In genomic region chr3:94693874-94694273, GRCm38 (mm10) we compare ENCODE assay signal across 31 mouse cellular contexts. TPM values are rescaled to one million over a fixed set of nuclear protein-coding genes. Genes with fewer than 3 reads are reported as not detected.
DNase-seq lines count a peak whose midpoint lies in the region; ATAC-seq and TF ChIP-seq lines count a peak whose summit lies in the region.
"Not testable (repeated sequence)": the region's sequence is repeated elsewhere in the genome, so short reads cannot be mapped to it uniquely, and the experiment has no call there.
"Had no signal": no experiment of that assay in that cellular context is flagged by ENCODE, and none has a peak within 500 bp of the region (broad histone marks: within the 10 kb centered on the region; RNA-seq: fewer than 3 reads in every experiment).

No protein-coding gene starts in this region.

- H3K4me2 ChIP-seq in kidney, embryonic 16.5 days (replicated peaks; ENCODE audit: low read depth, low read length) = peak overlapping the region; percentile 21
- H3K4me2 ChIP-seq in liver, embryonic 13.5 days = 0 out of 2 replicates have a peak overlapping the region, but pooled peaks have one; percentile 0
- H3K4me2 ChIP-seq in lung, embryonic 14.5 days = 0 out of 2 replicates have a peak overlapping the region, but pooled peaks have one; percentile 7
- not testable (repeated sequence) for H3K4me2 ChIP-seq in lung, postnatal 0 days (replicated peaks; ENCODE audit: low read depth, low read length); stomach, embryonic 16.5 days (ENCODE audit: low read depth, low read length)

- TF ChIP-seq POLR2A in kidney, adult 2 months (IDR thresholded peaks at IDR 0.05; ENCODE audit: low read depth, low read length) = not testable (repeated sequence)

- H3K9me3 ChIP-seq in kidney, embryonic 16.5 days (ENCODE audit: low read length); liver, embryonic 13.5 days (replicated peaks); lung, embryonic 14.5 days (ENCODE audit: low read depth, low read length); lung, postnatal 0 days (ENCODE audit: low read length); stomach, embryonic 16.5 days (replicated peaks; ENCODE audit: control insufficient read depth, low read length): not testable (repeated sequence)

- H3K4me3 ChIP-seq in kidney, adult 2 months (ENCODE audit: insufficient read depth, low read depth, low read length); kidney, embryonic 16.5 days (ENCODE audit: low read length); liver, embryonic 13.5 days (replicated peaks); lung, embryonic 14.5 days (ENCODE audit: low read depth, low read length); lung, postnatal 0 days (ENCODE audit: low read depth, low read length); stomach, embryonic 16.5 days (replicated peaks; ENCODE audit: low read length): not testable (repeated sequence)

- H3K36me3 ChIP-seq in kidney, adult 2 months (ENCODE audit: control insufficient read depth, insufficient read depth, low read length); kidney, embryonic 16.5 days (ENCODE audit: insufficient read depth, low read length); liver, embryonic 13.5 days; lung, embryonic 14.5 days (ENCODE audit: insufficient read depth); lung, postnatal 0 days (ENCODE audit: insufficient read depth, low read length); stomach, embryonic 16.5 days (ENCODE audit: control insufficient read depth, insufficient read depth, low read length): not testable (repeated sequence)

- not testable (repeated sequence) for H3K27me3 ChIP-seq in kidney, adult 2 months (replicated peaks; ENCODE audit: control insufficient read depth, insufficient read depth, low read length); kidney, embryonic 16.5 days (ENCODE audit: insufficient read depth, low read length); liver, embryonic 13.5 days; lung, embryonic 14.5 days (ENCODE audit: insufficient read depth, low read length); lung, postnatal 0 days (replicated peaks; ENCODE audit: insufficient read depth, low read length); stomach, embryonic 16.5 days (ENCODE audit: control insufficient read depth, insufficient read depth, low read length)

- 0 out of 2 replicates have a peak overlapping the region, but pooled peaks have one; percentile 16 for H3K9ac ChIP-seq in kidney, embryonic 16.5 days (replicated peaks; ENCODE audit: low read length)
- H3K9ac ChIP-seq in liver, embryonic 13.5 days; lung, embryonic 14.5 days; lung, postnatal 0 days (replicated peaks; ENCODE audit: low read depth); stomach, embryonic 16.5 days (ENCODE audit: low read length): not testable (repeated sequence)

- not testable (repeated sequence) for H3K4me1 ChIP-seq in kidney, adult 2 months (ENCODE audit: control insufficient read depth, insufficient read depth, low read length); lung, embryonic 14.5 days (ENCODE audit: insufficient read depth); lung, postnatal 0 days (ENCODE audit: insufficient read depth, low read depth, low read length); stomach, embryonic 16.5 days (ENCODE audit: control insufficient read depth, insufficient read depth, low read length)
- H3K4me1 ChIP-seq in kidney, embryonic 16.5 days (ENCODE audit: insufficient read depth, low read length) = peaks cover 15% of the 10 kb centered on the region
- H3K4me1 ChIP-seq in liver, embryonic 13.5 days (replicated peaks) = peaks cover 41% of the 10 kb centered on the region

- not testable (repeated sequence) for DNase-seq in kidney, adult 2 months; liver, embryonic 13.5 days; lung, embryonic 14.5 days; lung, postnatal 0 days (ENCODE audit: low spot score)

- H3K27ac ChIP-seq in kidney, adult 2 months (ENCODE audit: insufficient read depth, low read depth, low read length) = peak overlapping the region; percentile 1; the same call in 1 of the 2 replicates
- H3K27ac ChIP-seq in kidney, embryonic 16.5 days (ENCODE audit: low read length); liver, embryonic 13.5 days; lung, embryonic 14.5 days (ENCODE audit: low read depth); lung, postnatal 0 days (ENCODE audit: low read length): not testable (repeated sequence)
- H3K27ac ChIP-seq in stomach, embryonic 16.5 days (ENCODE audit: low read length) = peak overlapping the region; percentile 49; the same call in 1 of the 2 replicates

- TF ChIP-seq CTCF in kidney, adult 2 months (conservative IDR thresholded peaks at IDR 0.05; ENCODE audit: insufficient read depth, insufficient read length, low read depth, low read length); lung, embryonic 14.5 days (IDR thresholded peaks at IDR 0.05; ENCODE audit: low read depth); lung, postnatal 0 days (IDR thresholded peaks at IDR 0.05): not testable (repeated sequence)

- WGBS in kidney, adult 2 months = 28% methylated on average over 6 of the region's 8 CpGs
- 16% methylated on average over 5 of the region's 8 CpGs for WGBS in kidney, embryonic 16.5 days
- 43% methylated on average over 5 of the region's 8 CpGs for WGBS in liver, embryonic 13.5 days (ENCODE audit: insufficient replicate concordance)
- 24% methylated on average over 5 of the region's 8 CpGs for WGBS in lung, embryonic 14.5 days
- WGBS in lung, postnatal 0 days = 27% methylated on average over 5 of the region's 8 CpGs
- 26% methylated on average over 5 of the region's 8 CpGs for WGBS in stomach, embryonic 16.5 days

- 0 out of 2 replicates have a peak, but pooled peaks have one; percentile 39 for ATAC-seq in erythroblast, adult 5-6 weeks (replicated peaks; ENCODE audit: low FRiP score, poor library complexity, severe bottlenecking)
- peak; percentile 35 to 43; a peak in 1 of 4 replicates for ATAC-seq in hematopoietic stem cell, adult 5-6 weeks (replicated peaks in 1 of 2; ENCODE audit: insufficient read depth in 1 of 2, low FRiP score in 2 of 2, low TSS enrichment in 1 of 2, low read depth in 1 of 2, poor library complexity in 2 of 2, severe bottlenecking in 2 of 2)
- peak; percentile 39; the same call in 1 of the 2 replicates for ATAC-seq in kidney, embryonic 16.5 days (ENCODE audit: low FRiP score, low TSS enrichment)
- not testable (repeated sequence) for ATAC-seq in liver, embryonic 13.5 days (ENCODE audit: low read depth); stomach, embryonic 16.5 days (ENCODE audit: insufficient read depth, low FRiP score)
- ATAC-seq in lung, embryonic 14.5 days (ENCODE audit: insufficient read depth) = 0 out of 2 replicates have a peak, but pooled peaks have one; percentile 17
- peak; percentile 18; the same call in 1 of the 2 replicates for ATAC-seq in lung, postnatal 0 days

- not testable (repeated sequence) for TF ChIP-seq EP300 in lung, postnatal 0 days (IDR thresholded peaks at IDR 0.05)

RNA-seq across cellular contexts. Expression of gene Selenbp2, which starts 0.5 kb away (rescaled TPM):
- not detected in 2 replicates for total RNA-seq in erythroblast, adult 5-6 weeks (2015; ENCODE audit: low replicate concordance)
- 0.43 and 4.3 TPM in 2 replicates for total RNA-seq in erythroblast, adult 5-6 weeks (2017; ENCODE audit: low replicate concordance)
- 0.19 TPM in 1 of 2 replicates, not detected in the other for total RNA-seq in hematopoietic stem cell, adult 5-6 weeks (2017)
- polyA plus RNA-seq in kidney, adult 2 months (2012; rRNA removed) = 22.6 and 26.7 TPM in 2 replicates
- 2.2 and 4.6 TPM in 2 replicates for polyA plus RNA-seq in kidney, embryonic 16.5 days (2015; fragmentation: Nextera tagmentation; extraction: Ambion mirVana)
- 6.7 and 8.5 TPM in 2 replicates for polyA plus RNA-seq in liver, embryonic 13.5 days (2015; fragmentation: Nextera tagmentation; extraction: Ambion mirVana)
- 4.2 and 4.9 TPM in 2 replicates for polyA plus RNA-seq in lung, embryonic 14.5 days (2014; fragmentation: Nextera tagmentation; extraction: Ambion mirVana)
- polyA plus RNA-seq in lung, postnatal 0 days (2015; fragmentation: Nextera tagmentation; extraction: Ambion mirVana) = 7.8 and 8.5 TPM in 2 replicates
- 9.3 and 11.9 TPM in 2 replicates for polyA plus RNA-seq in stomach, embryonic 16.5 days (2015; fragmentation: Nextera tagmentation; extraction: Ambion mirVana)
- total RNA-seq: CH12.LX had no signal
- polyA plus RNA-seq: embryonic facial prominence, embryonic 12.5 days; forebrain, embryonic 10.5 days; forebrain, embryonic 13.5 days; forebrain, embryonic 16.5 days had no signal

RNA-seq across cellular contexts. Expression of gene Tuft1, which starts 35.2 kb away (rescaled TPM):
- 0.77 and 2.5 TPM in 2 replicates for total RNA-seq in erythroblast, adult 5-6 weeks (2015; ENCODE audit: low replicate concordance)
- total RNA-seq in erythroblast, adult 5-6 weeks (2017; ENCODE audit: low replicate concordance) = 4.5 and 10.5 TPM in 2 replicates
- 4.6 and 17.6 TPM in 2 replicates for total RNA-seq in hematopoietic stem cell, adult 5-6 weeks (2017)
- 15.3 and 15.9 TPM in 2 replicates for polyA plus RNA-seq in kidney, adult 2 months (2012; rRNA removed)
- polyA plus RNA-seq in kidney, embryonic 16.5 days (2015; fragmentation: Nextera tagmentation; extraction: Ambion mirVana) = 9.7 TPM in 2 replicates
- 4.7 and 5.3 TPM in 2 replicates for polyA plus RNA-seq in liver, embryonic 13.5 days (2015; fragmentation: Nextera tagmentation; extraction: Ambion mirVana)
- 8.2 and 8.8 TPM in 2 replicates for polyA plus RNA-seq in lung, embryonic 14.5 days (2014; fragmentation: Nextera tagmentation; extraction: Ambion mirVana)
- 16.9 and 19.5 TPM in 2 replicates for polyA plus RNA-seq in lung, postnatal 0 days (2015; fragmentation: Nextera tagmentation; extraction: Ambion mirVana)
- polyA plus RNA-seq in stomach, embryonic 16.5 days (2015; fragmentation: Nextera tagmentation; extraction: Ambion mirVana) = 17.0 and 23.2 TPM in 2 replicates

RNA-seq across cellular contexts. Expression of gene Gm10972, which starts 51.0 kb away (rescaled TPM):
- not detected in 2 replicates for total RNA-seq in erythroblast, adult 5-6 weeks (2015; ENCODE audit: low replicate concordance)
- not detected in 2 replicates for total RNA-seq in erythroblast, adult 5-6 weeks (2017; ENCODE audit: low replicate concordance)
- total RNA-seq in hematopoietic stem cell, adult 5-6 weeks (2017) = not detected in 2 replicates
- polyA plus RNA-seq in kidney, adult 2 months (2012; rRNA removed) = not detected in 2 replicates
- polyA plus RNA-seq in kidney, embryonic 16.5 days (2015; fragmentation: Nextera tagmentation; extraction: Ambion mirVana) = not detected in 2 replicates
- not detected in 2 replicates for polyA plus RNA-seq in liver, embryonic 13.5 days (2015; fragmentation: Nextera tagmentation; extraction: Ambion mirVana)
- polyA plus RNA-seq in lung, embryonic 14.5 days (2014; fragmentation: Nextera tagmentation; extraction: Ambion mirVana) = not detected in 2 replicates
- not detected in 2 replicates for polyA plus RNA-seq in lung, postnatal 0 days (2015; fragmentation: Nextera tagmentation; extraction: Ambion mirVana)
- polyA plus RNA-seq in stomach, embryonic 16.5 days (2015; fragmentation: Nextera tagmentation; extraction: Ambion mirVana) = not detected in 2 replicates
- total RNA-seq: adrenal gland, adult 18-20 months; adrenal gland, postnatal 10 days; adrenal gland, postnatal 36 days; CH12.LX; G1E; gastrocnemius, adult 18-20 months; gastrocnemius, postnatal 10 days; gastrocnemius, postnatal 36 days; heart, adult 8-10 months; heart, postnatal 25 days had no signal
- polyA plus RNA-seq: embryonic facial prominence, embryonic 12.5 days; embryonic facial prominence, embryonic 15.5 days; erythroblast, embryonic 14.5 days; forebrain, embryonic 10.5 days; forebrain, embryonic 13.5 days; forebrain, embryonic 16.5 days; G1E; heart, embryonic 11.5 days; heart, embryonic 14.5 days; heart, postnatal 0 days; hindbrain, embryonic 10.5 days; hindbrain, embryonic 13.5 days; hindbrain, embryonic 16.5 days; Patski had no signal
